Mouse (Mus musculus) layer of hippocampus, postnatal 25 days (tissue): ENCODE results near the gene Spon1. TPM values are rescaled to one million over a fixed set of nuclear protein-coding genes. Genes with fewer than 3 reads are reported as not detected.

Source experiments
- DNase-seq, 2 experiments: peaks; one replicate each; pipeline ENCODE4 v3.0.0; 2022; ENCODE audit warnings: mixed read lengths in 2 of 2, low spot score in 1 of 2; ENCODE audit errors: extremely low spot score in 1 of 2
- total RNA-seq, 2 experiments: library from RNA; stranded (reverse); gene quantifications; 2 replicates each; pipeline ENCODE4 v1.2.3; 2021

Gene Spon1
- total RNA-seq, 2 experiments from 2014 or later: 65.9 to 70.7 TPM

DNA sequence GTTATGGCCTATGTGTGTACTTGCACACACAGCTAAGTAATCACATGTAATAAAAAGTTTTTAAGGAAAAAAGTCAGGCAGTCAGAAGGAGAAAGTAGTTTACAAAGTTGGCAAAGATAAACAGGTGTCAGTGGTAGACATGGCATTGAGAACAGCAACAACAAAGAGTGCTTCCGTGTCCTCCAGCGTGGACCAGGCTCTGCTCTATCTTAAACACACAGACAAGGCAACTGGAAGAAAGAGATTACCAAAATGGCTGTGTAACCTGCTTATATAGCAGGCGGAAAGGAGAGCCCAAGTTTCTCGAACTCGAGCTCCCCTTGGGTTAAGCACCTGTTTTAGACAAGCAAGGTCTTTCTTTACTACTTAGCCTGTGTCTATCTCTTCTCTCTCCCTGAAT is 314.5 kb downstream of the Spon1 start:
- DNase-seq: no peak

DNA sequence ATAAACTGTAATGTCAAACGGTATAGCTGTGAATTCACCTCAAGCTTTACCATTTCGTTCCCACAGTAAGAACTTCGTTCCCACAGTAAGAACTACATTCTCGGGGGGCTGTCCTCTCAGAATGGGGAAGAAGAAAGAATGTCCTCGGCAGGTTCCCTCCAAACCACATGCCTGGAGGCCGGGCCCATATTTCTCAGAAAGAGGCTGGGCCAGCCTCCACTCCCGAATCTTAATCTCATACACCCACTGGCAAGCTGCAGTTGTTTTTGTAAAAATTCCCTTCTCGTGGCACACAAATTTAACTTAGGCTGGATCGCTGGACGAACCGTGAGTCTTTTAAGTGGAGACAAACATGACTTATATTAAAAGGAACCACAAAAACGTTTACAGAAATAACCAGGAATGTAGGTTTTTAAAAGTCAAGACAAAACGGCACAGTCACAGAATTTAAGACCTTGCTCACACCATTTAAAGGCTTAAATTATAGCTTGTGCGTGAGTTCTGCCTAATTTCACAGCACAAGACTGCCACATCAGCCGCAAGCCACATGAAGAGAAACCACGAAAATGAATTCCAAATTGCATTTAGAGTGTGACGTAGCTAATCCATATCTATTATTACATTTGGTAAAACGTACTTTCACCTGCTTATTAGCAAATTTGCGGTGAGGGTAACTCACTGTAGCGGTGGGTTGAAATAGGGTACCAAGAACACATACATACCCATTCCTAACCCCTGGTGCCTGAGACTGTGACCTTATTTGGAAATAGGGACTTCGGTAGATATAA is 316.0 kb downstream of the Spon1 start:
- no peak for DNase-seq

DNA sequence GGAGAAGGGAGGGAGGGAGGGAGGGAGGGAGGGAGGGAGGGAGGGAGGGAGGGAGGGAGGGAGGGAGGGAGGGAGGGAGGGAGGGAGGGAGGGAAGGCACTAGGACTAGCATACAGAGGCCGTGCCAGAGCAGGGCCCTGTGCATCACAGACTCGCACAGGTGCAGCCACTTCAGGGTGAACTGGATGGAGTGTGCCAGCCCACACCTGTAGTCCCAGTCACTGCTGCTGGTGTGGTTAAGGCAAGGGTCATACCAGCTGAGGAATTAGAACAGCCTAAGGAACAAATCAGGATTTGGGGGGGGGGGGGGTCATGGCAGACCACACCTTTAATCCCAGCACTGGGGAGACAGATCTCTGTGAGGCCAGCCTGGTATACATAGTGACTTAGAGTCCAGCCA is 317.3 kb downstream of the Spon1 start:
- no peak for DNase-seq

DNA sequence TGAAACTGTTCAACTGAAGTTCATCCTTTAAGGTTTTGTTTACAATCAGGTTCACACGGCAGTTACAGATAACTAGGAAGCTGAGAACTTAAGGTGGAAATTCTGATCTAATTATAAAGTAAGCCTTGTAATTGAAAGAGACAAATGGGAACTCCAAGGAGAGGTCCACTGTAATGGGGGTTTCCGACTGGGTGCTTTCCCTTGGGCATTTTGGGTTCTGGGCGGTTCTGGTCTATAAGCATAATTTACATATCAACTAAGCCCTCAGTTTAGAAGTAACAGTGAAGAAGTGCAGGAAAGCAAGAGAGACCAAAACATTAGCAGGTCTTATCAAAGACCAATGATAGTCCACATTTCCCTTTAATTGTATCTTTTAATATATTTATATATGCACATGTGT is 318.0 kb downstream of the Spon1 start:
- no peak for DNase-seq

DNA sequence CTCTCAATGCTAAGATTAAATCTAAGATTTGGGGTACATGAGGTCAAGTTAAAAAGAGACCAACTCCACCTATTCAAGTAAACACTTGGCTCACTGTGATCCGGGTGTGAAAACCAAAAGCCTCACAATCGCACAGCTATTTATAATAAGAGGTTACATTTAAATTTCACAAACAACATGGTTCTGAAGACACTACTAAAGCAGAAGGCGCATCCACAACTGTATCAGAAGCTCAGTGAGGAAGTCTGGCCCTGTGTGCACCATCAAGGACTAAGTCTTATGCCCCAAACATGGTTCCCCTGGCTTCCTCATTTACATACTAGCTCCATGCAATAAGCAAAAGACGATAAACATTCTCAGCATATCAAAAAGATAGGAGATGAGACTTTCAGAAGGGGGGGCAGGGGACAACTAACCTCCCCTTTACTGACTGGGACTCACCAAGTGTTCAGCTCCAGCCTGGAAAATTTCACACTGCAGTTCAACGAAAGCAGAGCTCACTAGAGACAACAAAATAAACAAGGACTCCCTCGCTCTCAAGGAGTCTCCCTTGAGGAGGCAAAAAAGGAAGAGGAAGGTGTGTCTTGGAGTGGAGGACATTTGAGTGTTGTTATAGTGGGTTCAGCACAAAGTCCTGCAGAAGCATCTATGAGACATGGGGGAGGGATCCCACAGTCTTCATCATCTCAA is 320.4 kb downstream of the Spon1 start:
- DNase-seq: no peak

DNA sequence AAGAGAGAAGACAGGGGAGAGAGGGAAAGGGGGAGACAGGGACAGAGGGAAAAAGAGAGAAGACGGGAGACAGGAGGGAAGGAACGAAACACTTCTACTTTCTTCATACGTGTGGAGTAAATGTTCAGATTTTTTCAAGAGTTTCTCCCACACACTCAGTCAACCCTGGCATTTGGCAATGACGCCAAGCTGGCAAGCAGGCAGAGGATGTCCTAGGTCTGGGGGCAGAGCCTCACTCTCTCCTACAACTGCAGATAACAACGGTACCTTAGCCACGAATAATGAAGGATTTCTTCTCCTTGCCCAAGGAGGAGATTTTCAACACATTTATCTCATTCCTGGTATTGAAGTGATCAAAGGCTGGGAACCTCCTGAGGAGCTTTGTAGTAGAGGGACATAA is 321.5 kb downstream of the Spon1 start:
- no peak for DNase-seq

DNA sequence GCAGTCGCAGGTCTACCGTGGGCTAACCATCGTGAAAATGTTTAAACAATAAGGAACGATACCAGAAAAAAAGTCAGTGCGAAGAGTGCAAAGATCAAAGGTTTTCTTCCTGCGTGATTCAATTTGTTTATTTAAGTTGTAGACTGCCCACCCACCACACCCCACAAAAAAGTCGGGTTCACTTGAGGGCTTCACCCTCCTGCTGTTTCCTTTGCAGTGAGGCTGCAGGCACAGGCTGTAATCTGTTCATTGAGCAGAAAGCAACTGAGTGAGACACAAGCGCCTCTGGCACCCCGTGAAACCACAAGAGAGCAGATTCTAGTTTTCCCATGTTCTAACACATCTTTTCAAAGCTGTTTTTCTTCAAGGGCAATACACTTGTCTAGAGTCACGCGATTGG is 322.2 kb downstream of the Spon1 start:
- DNase-seq: no peak

DNA sequence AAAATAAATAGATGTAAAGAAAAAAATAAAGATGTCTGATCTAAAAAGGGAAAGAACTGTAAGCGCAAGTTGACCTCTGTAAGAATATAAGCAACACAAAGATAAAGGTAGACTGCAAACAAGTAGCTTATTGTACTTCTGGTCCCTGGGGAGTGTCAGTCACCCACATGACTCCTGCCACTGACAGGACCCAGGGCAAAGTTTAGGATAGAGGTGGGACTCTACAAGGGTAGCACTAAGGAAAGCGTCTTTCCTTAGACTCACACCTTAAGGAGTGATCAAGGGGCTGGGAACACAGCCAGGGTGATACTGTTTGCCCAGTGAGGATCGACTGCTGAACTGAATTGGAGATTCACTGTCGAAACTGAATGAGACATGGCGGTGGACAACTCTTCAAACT is 323.1 kb downstream of the Spon1 start:
- DNase-seq: no peak

DNA sequence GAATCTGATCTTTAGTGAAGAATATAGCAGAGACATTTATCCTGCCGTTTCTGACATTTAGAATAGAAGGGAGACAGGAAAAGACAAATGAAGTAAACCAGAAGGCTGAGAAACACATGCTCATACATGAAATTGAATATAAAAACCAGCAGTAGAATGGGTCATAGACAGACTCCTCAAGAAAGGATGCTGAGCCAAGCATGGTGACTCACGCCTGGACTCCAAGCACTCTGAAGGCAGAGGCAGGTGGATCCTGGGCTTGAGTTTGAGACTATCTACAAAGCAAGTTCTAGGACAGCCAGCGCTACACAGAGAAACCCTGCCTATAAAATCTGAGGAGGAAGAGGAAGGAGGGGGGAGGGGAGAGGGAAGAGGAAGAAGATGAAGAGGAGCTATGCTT is 324.4 kb downstream of the Spon1 start:
- DNase-seq: no peak

DNA sequence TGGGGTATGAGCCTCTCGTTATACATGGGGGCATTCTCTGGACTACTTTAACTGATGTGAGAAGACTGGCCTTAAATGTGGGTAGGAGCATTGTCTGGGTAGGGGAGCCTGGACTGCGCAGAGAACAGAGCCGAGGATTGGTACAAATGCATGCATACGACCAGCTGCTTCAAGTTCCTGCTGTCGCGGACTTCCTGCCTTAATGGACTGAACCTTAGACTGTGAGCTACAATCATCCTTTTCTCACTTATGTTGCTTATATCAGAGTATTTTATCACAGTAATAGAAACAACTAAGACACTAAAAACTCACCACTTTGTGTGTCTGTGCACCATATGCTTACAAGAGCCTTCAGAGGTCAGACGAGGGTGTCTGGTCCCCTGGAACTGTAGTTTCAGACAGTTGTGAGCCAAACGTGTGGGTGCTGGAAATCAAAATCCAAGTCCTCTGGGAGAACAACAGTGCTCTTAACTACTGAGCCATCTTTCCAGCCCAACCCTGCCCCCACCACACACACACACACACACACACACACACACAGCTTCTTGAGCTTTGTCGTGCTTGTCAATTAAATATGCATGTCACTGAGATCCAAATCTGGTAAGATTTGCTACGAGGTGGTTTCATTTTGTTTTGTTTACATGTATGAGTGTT is 325.2 kb downstream of the Spon1 start:
- no peak for DNase-seq
